Mouse (Mus musculus): ENCODE measurements at regions not wholly inside any gene's neighbourhood (a gene's known extent, or its start where the extent isn't known, plus 50 kb on each side); places are given as distances from the start of the nearest gene placed in this dataset.
A peak's percentile ranks its signal among the peaks of the same experiment; 100 is the strongest.
"Not testable (repeated sequence)": the region's sequence is repeated elsewhere in the genome, so short reads cannot be mapped to it uniquely, and the experiment has no call there.

DNA sequence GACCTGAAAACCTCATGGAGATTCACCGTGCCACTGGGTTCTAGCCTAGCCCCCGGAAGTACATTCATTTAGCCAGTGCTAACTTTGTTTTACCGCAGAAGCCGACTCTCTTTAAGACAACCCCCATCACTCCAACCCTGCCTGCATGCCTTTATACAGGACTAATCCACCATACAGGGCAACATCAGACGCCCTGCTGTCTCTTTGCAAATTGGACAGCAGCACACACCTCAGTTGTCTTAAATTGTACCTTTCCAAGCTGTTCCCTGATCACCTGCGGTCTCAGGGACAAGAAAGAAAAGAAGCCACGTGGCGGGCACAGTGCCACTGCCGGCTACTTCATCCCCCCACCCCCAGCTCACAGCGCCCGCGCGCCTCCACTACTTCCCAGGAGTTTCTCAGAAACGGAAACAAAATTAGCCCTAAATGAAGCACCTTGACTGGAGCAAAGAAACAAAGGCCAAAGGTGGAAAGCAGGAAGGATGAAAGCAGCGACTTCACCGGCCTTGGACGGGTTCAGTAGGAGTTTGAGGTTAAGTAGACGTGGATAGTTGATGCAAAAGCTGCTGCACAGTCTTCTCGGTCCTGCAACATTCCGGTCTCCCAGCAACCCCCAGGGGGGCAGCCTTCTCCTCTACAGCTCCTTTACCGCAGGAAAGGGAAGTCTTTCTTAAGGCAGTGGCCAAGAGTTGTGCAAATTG lies 120.9 kb upstream of the Dapk1 start:
- ChIA-PET CTCF (interaction anchor here (1.2 to 9.7 kb wide), 9 partner anchors 13 to 266 kb away, joined by 3 to 111 read pairs (median 5); partner anchors contain the start of gene Dapk1), POLR2A (interaction anchor here (1.2 kb wide), 1 partner anchor 129 kb away, joined by 3 read pairs; no protein-coding TSS in a partner anchor)
- DNase-seq (ENCODE audit: low read depth, low spot score) (no peak), ATAC-seq (peak; percentile 52)
- H3K27me3 ChIP-seq = no peaks in the 10 kb centered on the region
- peak; percentile 51 for TF ChIP-seq CTCF (IDR thresholded peaks at IDR 0.05)
- in situ Hi-C loops (cut with MboI; ENCODE audit: low pct_unique_long_range_greater_than_20kb) = loop anchor here (5.0 kb wide), 1 partner anchor 121 kb away; the partner anchor contains the start of gene Dapk1

DNA sequence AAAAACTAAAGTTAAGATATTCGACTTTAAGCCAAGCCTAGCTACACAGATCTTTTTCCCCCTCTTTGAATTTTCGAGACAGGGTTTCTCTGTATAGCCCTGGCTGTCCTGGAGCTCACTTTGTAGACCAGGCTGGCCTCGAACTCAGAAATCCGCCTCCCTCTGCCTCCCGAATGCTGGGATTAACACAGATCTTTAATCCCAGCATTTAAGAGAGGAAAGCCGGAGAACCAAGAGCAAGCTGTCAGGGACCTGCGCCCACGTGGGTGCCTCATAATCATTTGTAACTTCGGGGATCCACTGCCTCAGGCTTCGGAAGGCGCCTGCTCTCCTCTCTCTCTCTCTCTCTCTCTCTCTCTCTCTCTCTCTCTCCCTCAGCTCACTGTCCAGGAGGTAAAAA lies 120.3 kb upstream of the Dapk1 start:
- in situ Hi-C loops (cut with MboI; ENCODE audit: low pct_unique_long_range_greater_than_20kb) = loop anchor here (5.0 kb wide), 1 partner anchor 121 kb away; the partner anchor contains the start of gene Dapk1
- H3K27me3 ChIP-seq; ATAC-seq; POLR2A ChIA-PET; DNase-seq (ENCODE audit: low read depth, low spot score): not testable (repeated sequence)
- CTCF ChIA-PET = interaction anchor here (1.2 to 9.7 kb wide), 8 partner anchors 12 to 265 kb away, joined by 4 to 111 read pairs (median 6); partner anchors contain the start of gene Dapk1

DNA sequence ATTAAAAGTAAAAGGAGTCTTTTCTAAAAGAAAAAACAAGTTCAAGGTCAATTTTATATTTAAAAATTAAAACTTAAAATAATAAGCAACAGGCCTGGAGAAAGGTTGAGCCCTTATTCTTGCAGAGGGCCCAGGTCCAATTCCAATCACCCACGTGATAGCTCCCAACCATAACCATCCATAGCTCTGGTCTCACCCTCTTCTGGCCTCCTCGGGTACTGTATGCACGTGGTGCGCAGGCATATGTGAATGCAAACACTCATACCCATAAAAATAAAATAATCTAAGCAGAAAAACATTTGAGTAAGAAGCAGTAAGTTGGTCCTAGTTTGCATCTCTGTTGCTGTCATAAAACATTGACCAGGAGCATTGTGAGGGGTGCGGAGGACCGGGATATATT lies 119.8 kb upstream of the Dapk1 start:
- CTCF ChIA-PET = interaction anchor here (1.2 to 9.7 kb wide), 8 partner anchors 12 to 265 kb away, joined by 4 to 111 read pairs (median 6); partner anchors contain the start of gene Dapk1
- ATAC-seq (no peak), DNase-seq (ENCODE audit: low read depth, low spot score) (no peak)
- in situ Hi-C loops (cut with MboI; ENCODE audit: low pct_unique_long_range_greater_than_20kb) = loop anchor here (5.0 kb wide), 1 partner anchor 120 kb away; the partner anchor contains the start of gene Dapk1
- POLR2A ChIA-PET = no interaction called here
- TF ChIP-seq CTCF (IDR thresholded peaks at IDR 0.05) = no peak
- no peaks in the 10 kb centered on the region for H3K27me3 ChIP-seq

DNA sequence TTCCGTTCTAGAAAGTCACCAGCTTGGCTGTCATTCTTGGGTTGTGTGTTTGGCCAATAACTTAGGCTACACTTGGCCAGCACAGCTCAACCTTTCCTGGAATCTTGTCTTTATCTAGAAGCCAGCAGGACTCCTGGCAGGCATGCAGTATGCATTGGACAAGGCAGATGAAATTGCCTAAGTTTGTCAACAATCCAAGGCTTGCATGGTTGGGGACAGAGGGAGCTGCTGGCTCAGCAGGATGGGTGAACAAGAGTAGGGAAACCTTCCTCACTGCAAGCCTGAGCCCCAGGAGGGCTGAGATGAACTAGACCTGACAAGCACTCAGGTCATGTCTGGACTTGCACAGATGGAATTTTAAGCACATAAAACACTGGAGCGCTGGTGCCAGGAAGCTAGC lies 115.6 kb upstream of the Dapk1 start:
- TF ChIP-seq CTCF (IDR thresholded peaks at IDR 0.05) = no peak
- DNase-seq (ENCODE audit: low read depth, low spot score) (no peak), ATAC-seq (peak; percentile 71)
- no peaks in the 10 kb centered on the region for H3K27me3 ChIP-seq
- in situ Hi-C loops (cut with MboI; ENCODE audit: low pct_unique_long_range_greater_than_20kb) = no loop called here
- POLR2A ChIA-PET = no interaction called here
- CTCF ChIA-PET = interaction anchor here (1.5 to 2.3 kb wide), 3 partner anchors 11 to 260 kb away, joined by 3 to 10 read pairs (median 4); no protein-coding TSS in a partner anchor

DNA sequence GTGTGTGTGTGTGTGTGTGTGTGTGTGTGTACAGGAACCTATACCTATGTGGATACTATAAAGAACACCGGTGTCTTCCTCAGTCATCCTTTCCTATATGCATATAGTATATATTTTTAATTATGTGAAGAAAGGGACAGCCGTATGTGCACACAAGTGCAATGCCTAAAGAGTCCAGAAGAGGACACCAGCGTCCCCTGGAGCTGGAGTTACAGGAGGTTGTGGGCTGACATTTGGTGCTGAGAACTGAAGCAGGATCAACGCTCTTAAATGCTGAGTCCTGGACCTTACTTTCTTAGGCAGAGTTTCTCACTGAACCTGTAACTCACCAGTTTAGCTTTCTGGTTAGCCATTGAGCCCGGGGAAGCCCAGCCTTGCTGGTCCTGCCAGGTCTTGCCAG lies 114.9 kb upstream of the Dapk1 start:
- in situ Hi-C loops (cut with MboI; ENCODE audit: low pct_unique_long_range_greater_than_20kb) = no loop called here

DNA sequence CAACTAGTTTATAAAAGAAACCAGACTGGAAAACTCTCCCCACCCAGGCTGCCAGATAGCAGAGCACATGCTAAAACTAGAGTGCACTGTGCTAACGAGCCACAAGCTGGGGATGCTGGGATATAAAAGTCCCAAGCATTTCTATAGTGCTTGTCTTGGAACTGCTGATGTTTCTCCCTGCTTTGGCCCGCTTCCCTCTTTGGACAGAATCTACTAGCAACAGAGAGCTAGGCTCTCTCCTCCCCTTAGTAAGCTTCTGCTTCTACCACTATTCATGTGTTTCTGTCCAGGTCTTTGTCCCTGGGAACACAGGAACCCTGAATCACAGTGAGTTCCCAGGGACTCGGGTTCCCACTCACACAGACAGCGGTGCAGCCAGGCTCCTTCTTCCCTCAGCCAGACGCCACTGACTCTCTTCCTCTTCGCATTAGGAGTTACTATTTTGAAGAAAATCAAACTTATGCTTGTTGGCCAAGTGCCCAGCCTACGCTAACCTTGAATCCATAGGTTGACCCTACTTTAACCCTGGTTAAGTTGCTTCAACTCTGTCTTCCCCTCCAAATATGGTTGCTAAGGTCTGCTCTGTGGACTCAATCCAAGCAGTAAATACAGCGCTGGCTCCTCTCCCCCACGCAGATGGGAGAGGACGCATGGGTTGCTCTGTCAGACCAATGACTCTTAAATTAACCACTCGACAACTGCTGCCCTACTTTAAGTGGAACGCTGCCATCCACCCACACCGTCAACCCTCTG lies 113.4 kb upstream of the Dapk1 start:
- H3K27me3 ChIP-seq = no peaks in the 10 kb centered on the region
- CTCF ChIA-PET = interaction anchor here (1.1 to 1.3 kb wide), 2 partner anchors 256 to 258 kb away, joined by 3 read pairs; no protein-coding TSS in a partner anchor
- DNase-seq (ENCODE audit: low read depth, low spot score) = no peak
- no peak for TF ChIP-seq CTCF (IDR thresholded peaks at IDR 0.05)
- in situ Hi-C loops (cut with MboI; ENCODE audit: low pct_unique_long_range_greater_than_20kb) = no loop called here
- ATAC-seq = no peak
- POLR2A ChIA-PET = no interaction called here

More for the DNA sequence above, 114.9 kb upstream of the Dapk1 start:
- ATAC-seq = no peak
- POLR2A ChIA-PET = no interaction called here
- CTCF ChIA-PET = interaction anchor here (1.5 to 1.6 kb wide), 2 partner anchors 55 to 259 kb away, joined by 3 to 4 read pairs; no protein-coding TSS in a partner anchor
- DNase-seq (ENCODE audit: low read depth, low spot score) = no peak
- H3K27me3 ChIP-seq = no peaks in the 10 kb centered on the region
- no peak for TF ChIP-seq CTCF (IDR thresholded peaks at IDR 0.05)

DNA sequence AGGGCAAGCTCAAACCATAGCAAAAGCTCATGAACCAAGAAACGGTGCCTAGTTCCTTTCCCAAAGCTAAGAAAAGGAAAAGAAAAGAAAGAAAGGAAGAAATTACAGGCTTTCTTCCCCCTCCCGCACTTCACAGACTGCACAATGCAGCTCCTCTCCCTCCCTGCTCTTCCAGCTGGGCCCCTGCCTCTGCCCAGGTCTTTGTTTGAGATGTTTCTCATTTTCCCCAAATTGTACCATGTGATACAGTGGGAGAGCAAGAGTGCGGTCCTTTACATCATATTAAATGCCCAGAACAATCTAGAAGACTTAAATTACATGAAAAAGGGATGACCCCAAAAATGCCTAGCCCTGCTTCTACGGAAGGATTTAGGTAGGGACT lies 112.9 kb upstream of the Dapk1 start:
- no peak for TF ChIP-seq CTCF (IDR thresholded peaks at IDR 0.05)
- ChIA-PET POLR2A (no interaction called here), CTCF (interaction anchor here (1.1 to 1.3 kb wide), 2 partner anchors 255 to 257 kb away, joined by 3 read pairs; no protein-coding TSS in a partner anchor)
- ATAC-seq (no peak), DNase-seq (ENCODE audit: low read depth, low spot score) (no peak)
- in situ Hi-C loops (cut with MboI; ENCODE audit: low pct_unique_long_range_greater_than_20kb) = no loop called here
- H3K27me3 ChIP-seq = no peaks in the 10 kb centered on the region

DNA sequence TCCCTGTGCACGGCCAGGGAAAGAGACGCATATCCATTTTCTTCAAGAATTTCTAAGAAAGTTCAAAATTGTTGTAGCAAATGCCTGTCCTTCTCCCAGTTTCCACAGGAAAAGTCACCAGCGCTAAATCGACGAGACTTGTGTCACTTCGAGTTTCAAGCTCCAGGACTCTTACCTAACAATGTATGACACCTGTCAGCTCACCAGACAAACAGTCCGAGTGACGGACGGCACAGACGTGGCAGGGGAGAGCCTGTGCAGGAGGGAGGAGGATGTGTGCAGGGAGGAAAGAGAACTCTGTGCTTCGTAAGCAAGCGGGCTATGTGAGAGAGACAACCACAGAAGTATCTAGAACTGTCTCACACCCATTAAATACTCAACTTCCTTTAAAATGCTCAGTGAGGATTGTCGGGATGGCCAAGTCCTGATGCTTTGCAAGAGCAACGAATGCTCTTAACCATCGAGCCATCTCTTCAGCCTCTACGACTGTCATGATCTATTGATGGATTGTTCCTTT lies 109.7 kb upstream of the Dapk1 start:
- ATAC-seq = no peak
- DNase-seq (ENCODE audit: low read depth, low spot score) = no peak
- ChIA-PET CTCF (no interaction called here), POLR2A (interaction anchor here (0.5 kb wide), 1 partner anchor 62 kb away, joined by 3 read pairs; no protein-coding TSS in a partner anchor)
- H3K27me3 ChIP-seq = no peaks in the 10 kb centered on the region
- in situ Hi-C loops (cut with MboI; ENCODE audit: low pct_unique_long_range_greater_than_20kb) = no loop called here
- no peak for TF ChIP-seq CTCF (IDR thresholded peaks at IDR 0.05)

DNA sequence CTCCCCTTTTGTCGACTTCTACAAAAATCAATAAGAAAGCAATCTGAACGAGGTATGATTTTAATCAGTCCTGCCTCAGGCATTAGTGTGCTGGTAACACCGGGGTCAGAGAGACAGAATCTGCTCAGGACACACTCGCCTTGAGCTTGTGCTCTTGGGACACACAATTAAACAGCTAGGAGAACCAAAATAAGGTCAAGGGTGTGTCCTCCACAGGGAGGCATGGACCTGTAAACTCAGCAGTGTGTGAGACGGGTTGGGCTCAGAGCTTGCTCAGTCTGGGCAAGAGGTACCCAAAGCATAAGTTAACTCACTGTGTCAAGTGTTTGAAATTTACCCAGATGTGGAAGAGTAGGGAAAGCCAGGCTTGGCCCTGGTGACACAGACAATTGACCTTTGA lies 107.9 kb upstream of the Dapk1 start:
- ChIA-PET POLR2A (no interaction called here), CTCF (interaction anchor here (0.6 to 1.4 kb wide), 2 partner anchors 13 to 253 kb away, joined by 3 to 6 read pairs; no protein-coding TSS in a partner anchor)
- ATAC-seq (no peak), DNase-seq (ENCODE audit: low read depth, low spot score) (no peak)
- no peaks in the 10 kb centered on the region for H3K27me3 ChIP-seq
- in situ Hi-C loops (cut with MboI; ENCODE audit: low pct_unique_long_range_greater_than_20kb) = no loop called here
- no peak for TF ChIP-seq CTCF (IDR thresholded peaks at IDR 0.05)

DNA sequence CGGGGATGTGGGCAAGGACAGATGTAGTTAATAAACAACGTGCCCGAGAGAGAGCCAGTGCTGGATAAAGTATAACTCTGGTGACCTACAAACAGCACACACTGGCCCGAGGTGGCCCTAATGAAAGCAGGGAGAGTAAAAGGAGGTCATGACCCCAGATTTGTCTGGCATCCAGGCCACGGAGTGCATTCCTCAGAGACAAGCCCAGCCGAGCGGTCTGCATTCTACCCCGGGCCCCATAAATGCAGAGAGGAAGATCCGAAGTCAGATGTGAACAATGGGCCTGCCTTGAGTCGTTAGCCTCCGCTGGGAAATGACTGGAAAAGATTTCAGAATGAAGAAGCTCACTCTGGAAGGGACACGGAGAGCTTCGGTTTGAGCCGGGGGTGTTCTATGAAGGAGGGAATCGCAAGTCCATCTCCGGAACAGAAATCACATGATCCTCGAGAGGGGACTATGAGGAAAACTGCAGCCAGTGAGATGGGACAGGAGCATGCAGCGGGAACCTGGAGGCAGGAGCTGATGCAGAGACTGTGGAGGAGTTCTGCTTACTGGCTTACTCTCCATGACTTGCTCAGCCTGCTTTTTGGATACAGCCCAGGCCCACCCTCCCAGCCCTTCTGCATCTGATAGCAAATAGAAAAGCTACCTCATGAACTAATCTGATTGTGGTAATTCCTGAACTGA lies 103.9 kb upstream of the Dapk1 start:
- DNase-seq (ENCODE audit: low read depth, low spot score) (peak; percentile 47), ATAC-seq (peak; percentile 78)
- in situ Hi-C loops (cut with MboI; ENCODE audit: low pct_unique_long_range_greater_than_20kb) = no loop called here
- POLR2A ChIA-PET = no interaction called here
- CTCF ChIA-PET = interaction anchor here (0.9 to 1.9 kb wide), 6 partner anchors 11 to 248 kb away, joined by 3 to 10 read pairs (median 3); no protein-coding TSS in a partner anchor
- no peak for TF ChIP-seq CTCF (IDR thresholded peaks at IDR 0.05)
- H3K27me3 ChIP-seq = no peaks in the 10 kb centered on the region
